In the genomic region with DNA sequence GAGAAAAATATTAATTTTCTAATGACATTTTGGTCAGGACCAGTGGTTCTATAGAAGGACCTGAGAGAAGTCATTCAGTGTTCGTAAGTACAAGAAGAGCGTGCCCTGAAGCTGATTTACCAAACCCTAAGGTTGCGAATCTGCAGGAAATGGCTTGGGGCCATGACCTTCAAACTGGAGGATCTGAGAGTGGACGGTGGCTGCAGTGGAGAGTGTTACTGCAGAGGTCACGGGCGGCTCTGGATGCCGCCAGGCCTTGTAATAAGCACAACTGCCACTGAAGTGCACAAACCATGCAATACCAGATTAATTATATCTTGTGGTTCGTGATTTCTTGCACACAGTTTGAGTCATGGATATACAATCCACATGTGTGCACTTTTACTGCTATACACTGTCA, we compare ENCODE assay signal across 12 mouse cellular contexts. TPM values are rescaled to one million over a fixed set of nuclear protein-coding genes. Genes with fewer than 3 reads are reported as not detected.
A peak's percentile ranks its signal among the peaks of the same experiment; 100 is the strongest.
DNase-seq lines count a peak whose midpoint lies in the region; ATAC-seq and TF ChIP-seq lines count a peak whose summit lies in the region.
"Had no signal": no experiment of that assay in that cellular context is flagged by ENCODE, and none has a peak within 500 bp of the region (broad histone marks: within the 10 kb centered on the region; RNA-seq: fewer than 3 reads in every experiment).

No protein-coding gene starts in this region.

- DNase-seq in heart, adult 9 months (ENCODE audit: low spot score in 2 of 2): peak; percentile 16 to 52
- peak; percentile 85 for DNase-seq in adrenal gland, adult 2 months
- DNase-seq in heart, postnatal 0 days (ENCODE audit: low spot score): peak; percentile 83
- no peak for DNase-seq in left cerebral cortex, postnatal 4 days
- DNase-seq: lung, embryonic 14.5 days had no signal

- WGBS in heart, embryonic 11.5 days (ENCODE audit: insufficient replicate concordance): 57% methylated on average over 8 of the region's 8 CpGs
- WGBS in heart, postnatal 0 days: 33% methylated on average over 8 of the region's 8 CpGs
- 74% methylated on average over 8 of the region's 8 CpGs for WGBS in liver, embryonic 15.5 days (ENCODE audit: insufficient replicate concordance)
- 80% methylated on average over 8 of the region's 8 CpGs for WGBS in hindbrain, embryonic 16.5 days

- TF ChIP-seq EP300 in heart, postnatal 0 days (IDR thresholded peaks at IDR 0.05; ENCODE audit: low read depth): no peak

- H3K9ac ChIP-seq in heart, embryonic 11.5 days (ENCODE audit: low read depth, low read length): no peak overlapping the region
- no peak overlapping the region for H3K9ac ChIP-seq in heart, postnatal 0 days (replicated peaks; ENCODE audit: low read depth, low read length)
- no peak overlapping the region for H3K9ac ChIP-seq in liver, embryonic 15.5 days
- no peak overlapping the region for H3K9ac ChIP-seq in hindbrain, embryonic 16.5 days (ENCODE audit: low read depth, low read length)
- H3K9ac ChIP-seq: intestine, embryonic 15.5 days; lung, embryonic 14.5 days had no signal

- TF ChIP-seq CTCF in heart, postnatal 0 days (IDR thresholded peaks at IDR 0.05; ENCODE audit: low read depth): no peak

- intact Hi-C loops in left cerebral cortex, postnatal 4 days (cut with DNase I): no loop called here

- H3K36me3 ChIP-seq in heart, embryonic 11.5 days (ENCODE audit: control insufficient read depth, insufficient read depth, low read length): no peaks in the 10 kb centered on the region
- peaks cover 17% of the 10 kb centered on the region for H3K36me3 ChIP-seq in heart, postnatal 0 days (replicated peaks; ENCODE audit: control insufficient read depth, insufficient read depth, low read length)
- H3K36me3 ChIP-seq in liver, embryonic 15.5 days (replicated peaks): peaks cover 72% of the 10 kb centered on the region
- H3K36me3 ChIP-seq in hindbrain, embryonic 16.5 days (ENCODE audit: control insufficient read depth, insufficient read depth, low read length): 0 out of 2 replicates have a peak, but pooled peaks cover 2% of the 10 kb centered on the region

- H3K27ac ChIP-seq in heart, embryonic 11.5 days (ENCODE audit: low read depth, low read length): no peak overlapping the region
- H3K27ac ChIP-seq in heart, postnatal 0 days (ENCODE audit: low read depth): no peak overlapping the region; the same call in 1 of the 2 replicates
- 0 out of 2 replicates have a peak overlapping the region, but pooled peaks have one; percentile 5 for H3K27ac ChIP-seq in liver, embryonic 15.5 days (replicated peaks)
- H3K27ac ChIP-seq in hindbrain, embryonic 16.5 days (ENCODE audit: low read depth, low read length): no peak overlapping the region
- H3K27ac ChIP-seq: intestine, embryonic 15.5 days had no signal

- no peak overlapping the region for H3K4me3 ChIP-seq in heart, embryonic 11.5 days (ENCODE audit: low read depth, low read length)
- H3K4me3 ChIP-seq in heart, postnatal 0 days (ENCODE audit: low read depth, low read length): no peak overlapping the region
- H3K4me3 ChIP-seq in liver, embryonic 15.5 days (replicated peaks): no peak overlapping the region
- no peak overlapping the region for H3K4me3 ChIP-seq in hindbrain, embryonic 16.5 days (ENCODE audit: low read length)
- H3K4me3 ChIP-seq: erythroblast, embryonic 14.5 days; intestine, embryonic 15.5 days had no signal

- no peaks in the 10 kb centered on the region for H3K27me3 ChIP-seq in heart, embryonic 11.5 days (ENCODE audit: control insufficient read depth, insufficient read depth, low read length)
- H3K27me3 ChIP-seq in heart, postnatal 0 days (ENCODE audit: control insufficient read depth, insufficient read depth, low read length): no peaks in the 10 kb centered on the region
- no peaks in the 10 kb centered on the region for H3K27me3 ChIP-seq in liver, embryonic 15.5 days
- H3K27me3 ChIP-seq in hindbrain, embryonic 16.5 days (replicated peaks; ENCODE audit: control insufficient read depth, insufficient read depth, low read length): no peaks in the 10 kb centered on the region
- H3K27me3 ChIP-seq: intestine, embryonic 15.5 days; Patski had no signal

- ATAC-seq in heart, embryonic 11.5 days (replicated peaks; ENCODE audit: insufficient number of reproducible peaks, low FRiP score, low TSS enrichment): no peak
- ATAC-seq in heart, postnatal 0 days (ENCODE audit: insufficient read depth, low read depth): peak; percentile 89
- no peak for ATAC-seq in liver, embryonic 15.5 days (ENCODE audit: insufficient read depth)
- no peak for ATAC-seq in megakaryocyte-erythroid progenitor cell, adult 5-6 weeks (replicated peaks; ENCODE audit: low FRiP score, low TSS enrichment, poor library complexity, severe bottlenecking)
- no peak for ATAC-seq in hindbrain, embryonic 16.5 days
- ATAC-seq: intestine, embryonic 15.5 days; Patski had no signal

- H3K9me3 ChIP-seq in heart, embryonic 11.5 days (replicated peaks; ENCODE audit: control insufficient read depth, low read length): no peaks in the 10 kb centered on the region
- no peaks in the 10 kb centered on the region for H3K9me3 ChIP-seq in heart, postnatal 0 days (replicated peaks; ENCODE audit: control insufficient read depth, low read length)
- H3K9me3 ChIP-seq in liver, embryonic 15.5 days (replicated peaks): no peaks in the 10 kb centered on the region
- H3K9me3 ChIP-seq in hindbrain, embryonic 16.5 days (ENCODE audit: control insufficient read depth, low read length): no peaks in the 10 kb centered on the region
- H3K9me3 ChIP-seq: intestine, embryonic 15.5 days had no signal

- H3K4me1 ChIP-seq in heart, embryonic 11.5 days (ENCODE audit: control insufficient read depth, insufficient read depth, low read length): no peaks in the 10 kb centered on the region; the same call in 1 of the 2 replicates
- H3K4me1 ChIP-seq in heart, postnatal 0 days (ENCODE audit: control insufficient read depth, insufficient read depth): no peaks in the 10 kb centered on the region
- peaks cover 79% of the 10 kb centered on the region for H3K4me1 ChIP-seq in liver, embryonic 15.5 days (replicated peaks)
- H3K4me1 ChIP-seq in hindbrain, embryonic 16.5 days (ENCODE audit: control insufficient read depth, insufficient read depth, low read depth, low read length): no peaks in the 10 kb centered on the region

- no peak overlapping the region for H3K4me2 ChIP-seq in heart, embryonic 11.5 days
- H3K4me2 ChIP-seq in heart, postnatal 0 days (ENCODE audit: low read depth, low read length): no peak overlapping the region
- no peak overlapping the region for H3K4me2 ChIP-seq in liver, embryonic 15.5 days
- H3K4me2 ChIP-seq in hindbrain, embryonic 16.5 days (ENCODE audit: low read length): no peak overlapping the region
- H3K4me2 ChIP-seq: intestine, embryonic 15.5 days; lung, embryonic 14.5 days had no signal

RNA-seq across cellular contexts. Expression of a gene that starts 31.8 kb away (rescaled TPM):
- 5.3 and 7.3 TPM in 2 replicates for polyA plus RNA-seq in heart, embryonic 11.5 days (2014; fragmentation: Nextera tagmentation; extraction: Ambion mirVana)
- 10 to 100 TPM; 14.5 to 22.7 TPM for total RNA-seq in adrenal gland, adult 2 months (2021)
- 14.3 and 16.1 TPM in 2 replicates for polyA plus RNA-seq in adrenal gland, adult 2 months (2012; rRNA removed)
- total RNA-seq in heart, postnatal 0 days (2014; rRNA removed; ENCODE audit: low replicate concordance): 18.8 and 19.5 TPM in 2 replicates
- polyA plus RNA-seq in heart, postnatal 0 days (2015; fragmentation: Nextera tagmentation; extraction: Ambion mirVana): 1.8 and 2.0 TPM in 2 replicates
- polyA plus RNA-seq in liver, embryonic 15.5 days (2015; fragmentation: Nextera tagmentation; extraction: Ambion mirVana): 10.1 and 12.0 TPM in 2 replicates
- total RNA-seq in megakaryocyte-erythroid progenitor cell, adult 5-6 weeks (2014; fragmentation: Nextera tagmentation): 53.9 and 71.9 TPM in 2 replicates
- 10.1 and 25.7 TPM in 2 replicates for total RNA-seq in megakaryocyte-erythroid progenitor cell, adult 5-6 weeks (2017)
- total RNA-seq in left cerebral cortex, postnatal 4 days (2021): 100 to 1,000 TPM; 202 to 219 TPM
- 16.6 and 17.1 TPM in 2 replicates for polyA plus RNA-seq in hindbrain, embryonic 16.5 days (2015; fragmentation: Nextera tagmentation; extraction: Ambion mirVana)

RNA-seq across cellular contexts. Expression of a gene that starts 47.5 kb away (rescaled TPM):
- 498 and 592 TPM in 2 replicates for polyA plus RNA-seq in heart, embryonic 11.5 days (2014; fragmentation: Nextera tagmentation; extraction: Ambion mirVana)
- 1,000 to 10,000 TPM; 1,030 to 1,071 TPM for total RNA-seq in adrenal gland, adult 2 months (2021)
- polyA plus RNA-seq in adrenal gland, adult 2 months (2012; rRNA removed): 157 and 194 TPM in 2 replicates
- 472 and 482 TPM in 2 replicates for total RNA-seq in heart, postnatal 0 days (2014; rRNA removed; ENCODE audit: low replicate concordance)
- 287 and 306 TPM in 2 replicates for polyA plus RNA-seq in heart, postnatal 0 days (2015; fragmentation: Nextera tagmentation; extraction: Ambion mirVana)
- 294 and 338 TPM in 2 replicates for polyA plus RNA-seq in liver, embryonic 15.5 days (2015; fragmentation: Nextera tagmentation; extraction: Ambion mirVana)
- 2,340 and 2,677 TPM in 2 replicates for total RNA-seq in megakaryocyte-erythroid progenitor cell, adult 5-6 weeks (2014; fragmentation: Nextera tagmentation)
- total RNA-seq in megakaryocyte-erythroid progenitor cell, adult 5-6 weeks (2017): 1,622 and 1,735 TPM in 2 replicates
- 100 to 1,000 TPM; 639 to 650 TPM for total RNA-seq in left cerebral cortex, postnatal 4 days (2021)
- polyA plus RNA-seq in hindbrain, embryonic 16.5 days (2015; fragmentation: Nextera tagmentation; extraction: Ambion mirVana): 318 and 333 TPM in 2 replicates
